Mouse (Mus musculus): ENCODE data around the gene Nasp. TPM values are rescaled to one million over a fixed set of nuclear protein-coding genes. Genes with fewer than 3 reads are reported as not detected.

The Nasp gene
- total RNA-seq, 2 experiments from 2014 or later, result 71.2 to 80.6 TPM

- no peak for DNase-seq (ENCODE audit: low spot score in 2 of 2)
Measured at GRCm38 (mm10) chr4:116642071-116642470, 14.3 kb upstream of the Nasp start.

GRCm38 (mm10) chr4:116638821-116639220 lies 11.1 kb upstream of the Nasp start:
- DNase-seq (ENCODE audit: low spot score in 2 of 2), result no peak

- DNase-seq (ENCODE audit: low spot score in 2 of 2), result no peak
Measured at GRCm38 (mm10) chr4:116635197-116635596, 7.5 kb upstream of the Nasp start.

DNA sequence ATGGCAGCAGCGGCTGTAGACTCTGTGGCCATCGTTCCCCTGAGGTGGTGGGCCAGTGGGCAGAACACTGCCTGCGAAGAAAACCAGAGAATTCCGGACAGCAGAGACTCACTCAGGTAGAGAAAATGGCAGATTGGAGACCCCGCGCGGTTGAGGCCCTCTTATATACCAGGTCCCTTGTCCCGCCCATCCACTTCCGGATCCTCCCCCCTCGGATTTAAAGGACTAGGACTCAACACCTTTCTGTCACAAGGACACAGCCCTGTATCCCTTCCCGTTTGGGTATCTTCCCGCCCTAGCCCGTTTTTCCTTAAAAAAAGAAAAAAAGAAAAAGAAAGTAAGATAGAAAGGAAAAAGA lies 403 bp downstream of the Nasp start:
- peak in 1 of 2 experiments; percentile 85 for DNase-seq (ENCODE audit: low spot score in 2 of 2)

GRCm38 (mm10) chr4:116626658-116627358 lies 933 bp downstream of the Nasp start:
- peak; percentile 67 to 69 for DNase-seq (ENCODE audit: low spot score in 2 of 2)

- no peak for DNase-seq (ENCODE audit: low spot score in 2 of 2)
Measured at GRCm38 (mm10) chr4:116624831-116625230, 2.9 kb downstream of the Nasp start.

DNA sequence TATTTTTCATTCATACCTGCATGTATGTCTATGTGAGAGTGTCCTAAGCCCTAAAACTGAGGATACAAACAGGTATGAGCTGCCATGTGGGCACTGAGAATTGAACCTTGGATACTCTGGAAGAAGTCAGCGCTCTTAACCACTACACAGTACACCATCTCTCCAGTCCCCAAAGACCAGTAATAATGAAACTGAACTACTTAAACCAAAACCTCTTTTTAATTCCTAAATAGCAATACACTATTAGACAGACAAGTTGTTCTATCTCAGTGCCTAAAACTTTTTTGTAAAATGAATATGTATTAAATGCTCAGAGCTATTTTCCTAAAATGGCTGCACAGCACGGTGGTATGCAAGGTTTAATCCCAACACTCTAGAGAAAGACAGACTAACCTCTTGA lies 12.5 kb downstream of the Nasp start:
- no peak for DNase-seq (ENCODE audit: low spot score in 2 of 2)

- no peak for DNase-seq (ENCODE audit: low spot score in 2 of 2)
Measured at GRCm38 (mm10) chr4:116612621-116613020, 15.1 kb downstream of the Nasp start.

DNA sequence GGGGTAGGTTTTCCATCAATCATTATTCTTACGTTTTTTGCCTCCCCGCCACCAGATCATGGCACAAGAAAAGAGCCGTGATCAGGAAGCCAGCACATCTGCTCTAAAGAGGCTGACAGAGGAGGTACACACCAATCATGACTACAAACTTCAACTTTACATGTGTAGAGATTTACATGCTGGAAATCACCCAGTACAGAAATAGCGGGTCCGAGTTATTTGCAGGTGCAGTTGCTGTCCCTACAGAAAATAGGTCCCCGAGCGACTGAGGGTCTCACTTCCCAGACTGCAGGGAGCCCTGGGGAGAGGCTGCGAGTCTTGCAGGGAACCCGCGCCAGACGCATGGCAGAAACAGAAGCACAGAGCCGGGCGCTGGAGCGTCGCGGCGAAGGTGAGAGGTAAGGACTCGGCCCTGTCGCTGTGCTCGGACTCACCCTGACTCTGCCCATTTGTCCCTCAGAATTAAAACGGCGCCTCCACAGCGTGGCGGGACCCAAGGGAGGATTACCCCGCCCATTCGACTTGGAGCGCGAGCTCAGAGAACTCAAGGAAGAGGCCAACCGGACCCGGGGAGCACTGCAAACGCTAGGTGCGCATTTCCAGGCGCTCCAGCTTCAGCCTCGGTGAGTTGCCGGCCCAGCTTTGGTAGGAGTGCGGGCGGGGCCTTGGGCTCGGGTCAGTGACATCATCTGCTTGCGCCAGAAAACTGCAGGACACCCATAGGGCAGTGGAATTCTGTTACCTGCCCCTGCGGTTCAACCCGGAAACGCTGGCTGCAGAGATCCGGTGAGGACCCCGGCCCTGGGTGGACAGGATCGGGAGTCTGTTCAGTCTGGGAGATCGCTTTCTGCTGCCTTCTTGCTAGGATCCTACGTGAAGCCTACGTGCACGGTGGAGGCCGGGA lies 30.5 kb downstream of the Nasp start:
- DNase-seq (ENCODE audit: low spot score in 2 of 2), result peak; percentile 65 to 82

DNA sequence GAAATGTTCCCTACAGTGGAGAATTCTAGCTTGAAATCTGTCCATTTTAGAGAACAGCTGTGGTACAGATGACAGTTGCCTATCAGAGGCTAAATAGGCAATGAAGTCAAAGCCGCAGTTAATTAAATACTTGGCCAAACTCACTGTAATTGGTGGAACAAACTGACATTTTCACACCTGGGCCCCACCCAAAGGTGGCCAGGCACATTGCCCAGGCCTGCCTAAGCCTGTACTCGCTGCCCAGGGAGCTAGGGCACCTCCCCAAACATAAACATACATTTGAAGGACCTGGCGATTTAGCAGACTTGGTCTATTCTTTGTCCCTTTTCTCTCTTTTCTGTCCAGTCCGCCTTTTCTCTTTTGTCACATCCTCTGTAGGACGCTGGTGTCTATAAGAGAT lies 31.4 kb downstream of the Nasp start, which contains the start of gene Ccdc17:
Gene Ccdc17 (plus strand): TSS at position 276 of the 400 bp plus-strand sequence.
- no peak for DNase-seq (ENCODE audit: low spot score in 2 of 2)

GRCm38 (mm10) chr4:116595793-116596192 lies 31.9 kb downstream of the Nasp start:
- DNase-seq (ENCODE audit: low spot score in 2 of 2), result no peak

DNA sequence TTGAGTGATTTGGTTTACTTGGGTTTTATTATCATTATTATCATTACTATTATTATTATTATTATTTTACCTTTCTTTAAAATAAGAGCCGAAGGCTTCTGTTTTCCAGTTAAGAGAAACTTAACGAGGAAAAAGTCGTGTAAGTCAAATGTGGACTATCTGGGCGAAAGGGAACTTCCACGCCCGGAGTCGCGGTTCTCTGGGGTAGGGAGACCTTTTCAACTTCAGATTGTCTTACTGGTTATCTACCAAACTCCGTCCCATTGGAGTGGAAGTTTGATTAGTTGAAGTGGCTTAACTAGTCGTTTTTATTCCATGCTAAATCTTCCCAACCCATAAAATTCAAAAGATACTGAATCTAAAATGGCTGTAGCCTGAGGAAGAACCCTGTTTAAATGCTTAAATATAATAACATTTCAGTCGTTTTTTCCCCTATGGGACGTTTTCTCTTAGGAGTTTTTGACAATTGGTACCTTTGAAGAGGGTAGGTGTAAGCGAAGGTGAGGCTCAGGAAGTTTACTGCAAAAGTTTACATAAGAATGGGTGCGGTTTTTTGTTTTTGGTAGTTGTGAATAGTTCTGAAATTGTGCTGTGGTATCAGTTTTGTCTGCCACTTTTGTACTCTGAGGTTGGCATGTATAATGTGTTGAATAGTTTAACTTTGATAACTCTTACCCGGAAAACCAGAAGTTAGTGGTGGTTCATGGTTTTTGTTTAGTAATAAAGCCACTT lies 69.4 kb downstream of the Nasp start:
- no peak for DNase-seq (ENCODE audit: low spot score in 2 of 2)

- peak; percentile 97 to 98 for DNase-seq (ENCODE audit: low spot score in 2 of 2)
Measured at GRCm38 (mm10) chr4:116557306-116558121, 70.2 kb downstream of the Nasp start, which contains the start of gene Gpbp1l1. Gpbp1l1 (plus strand) TSS chr4:116557658.

DNA sequence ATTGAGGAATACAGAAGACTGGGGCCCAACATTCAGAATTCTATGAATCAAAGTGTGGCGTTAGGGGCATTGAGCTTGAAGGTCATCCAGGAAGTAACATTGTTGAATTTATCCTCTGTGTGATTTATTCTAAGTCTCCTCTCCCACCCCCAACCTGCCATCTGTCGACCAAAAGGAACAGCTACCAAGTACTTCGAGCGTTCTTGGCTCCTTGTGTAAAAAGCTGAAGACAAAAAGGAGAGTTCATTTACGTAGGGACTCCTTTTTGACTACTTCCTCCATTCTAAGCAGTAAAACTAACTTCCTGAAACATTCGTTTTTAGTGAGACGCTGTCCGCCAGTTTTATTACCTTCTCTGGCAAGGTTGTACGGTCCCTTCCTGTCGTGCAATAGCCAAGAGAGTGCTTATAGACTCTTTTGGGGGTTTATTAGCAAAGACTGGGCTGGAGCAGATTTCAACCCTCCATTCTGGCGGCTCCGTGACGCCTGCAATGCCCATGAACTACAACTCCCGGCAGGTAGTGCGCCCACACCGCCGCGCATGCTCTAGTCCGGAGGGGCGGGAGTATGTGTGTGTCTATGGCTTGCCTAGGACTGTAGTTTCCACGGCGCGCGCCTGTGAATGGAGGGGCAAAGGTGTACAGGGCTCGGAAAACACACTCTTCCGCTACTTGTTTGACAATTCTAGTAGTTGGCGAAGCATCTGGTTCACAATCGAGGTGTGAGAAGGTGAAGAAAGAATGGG lies 71.0 kb downstream of the Nasp start:
- DNase-seq (ENCODE audit: low spot score in 2 of 2), result peak; percentile 73 to 89

DNA sequence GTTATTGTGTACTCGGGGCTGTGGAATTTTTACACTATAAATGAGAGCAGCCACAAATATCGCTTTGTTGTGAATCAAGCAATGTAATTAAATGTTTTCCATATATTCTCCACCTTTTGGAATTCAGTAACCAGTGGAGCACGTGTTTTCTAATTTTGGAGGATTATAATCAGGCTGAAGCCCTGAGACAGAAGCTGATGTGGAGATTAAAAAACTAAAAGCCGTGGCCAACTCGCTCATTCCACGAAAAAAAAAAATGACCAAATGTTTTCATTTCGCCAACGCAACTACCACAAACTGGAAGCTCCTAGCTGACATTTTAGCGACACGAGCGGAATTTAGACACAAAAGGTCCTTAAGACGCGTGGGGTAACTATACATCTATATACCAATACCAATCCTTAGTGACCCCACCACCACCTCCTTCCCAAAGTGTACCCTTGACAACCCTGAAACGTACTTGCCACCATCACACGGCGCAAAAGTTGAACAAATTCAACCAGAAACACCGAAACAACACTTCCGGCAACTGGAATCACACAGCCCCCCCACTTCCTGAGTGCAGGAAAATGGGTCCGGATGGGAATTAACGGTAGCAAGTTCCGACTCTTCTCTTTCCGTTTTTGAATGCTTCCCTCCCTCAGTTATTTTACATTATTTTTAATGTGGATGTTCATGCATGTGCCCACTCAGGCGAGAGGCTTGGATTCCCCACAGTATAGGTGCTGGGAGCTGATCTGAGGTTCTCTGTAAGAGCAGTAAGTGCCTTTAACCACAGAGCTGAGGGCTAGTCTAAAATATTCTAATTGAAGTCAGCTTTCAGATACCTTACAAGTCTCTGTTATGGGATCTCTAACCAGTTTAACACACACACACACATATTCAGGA lies 72.1 kb downstream of the Nasp start, which contains the start of gene Tmem69:
Gene Tmem69 (minus strand): TSS at position 524 of the 888 bp plus-strand sequence.
- DNase-seq (ENCODE audit: low spot score in 2 of 2), result peak; percentile 31 to 60

DNA sequence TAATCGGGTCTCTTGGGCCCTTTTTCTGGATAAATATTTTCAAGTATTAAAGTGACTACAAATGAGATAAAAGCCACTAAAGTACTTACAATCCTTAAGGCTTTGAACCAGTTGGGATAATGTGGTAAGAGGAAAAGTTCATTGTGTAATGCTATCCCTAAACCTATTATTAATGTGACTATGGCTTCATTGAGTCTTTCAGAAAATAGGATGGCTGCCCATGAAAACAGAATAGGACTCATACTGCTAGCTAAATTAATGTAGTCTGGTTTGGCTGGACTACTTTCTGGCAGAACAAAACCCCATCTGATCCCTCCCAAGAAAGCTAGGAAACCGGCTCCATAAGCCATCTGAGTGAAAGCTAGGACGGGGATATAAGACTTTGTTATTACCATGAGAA lies 74.7 kb downstream of the Nasp start:
- no peak for DNase-seq (ENCODE audit: low spot score in 2 of 2)
